Mouse (Mus musculus) liver, adult 2 months (tissue): Measurements from ENCODE around the gene Cldn15. TPM values are rescaled to one million over a fixed set of nuclear protein-coding genes. Genes with fewer than 3 reads are reported as not detected.
A peak's percentile ranks its signal among the peaks of the same experiment; 100 is the strongest.

Experiments used
- DNase-seq: peaks from one replicate; pipeline ENCODE4 v3.0.0-alpha.2; 2011; ENCODE audit warnings: low read depth, low spot score; ENCODE audit errors: extremely low read depth
- H3K27ac ChIP-seq: fragments of 200-500 bp; replicated peaks from 2 replicates; pipeline ENCODE4 v1.5.1; 2012; ENCODE audit warnings: low read depth, mild to moderate bottlenecking, control low read depth, inconsistent platforms, low read length; ENCODE audit not compliant: insufficient read depth
- H3K27me3 ChIP-seq: fragments of 200-500 bp; 2 replicates; pipeline ENCODE4 v1.6.1; 2012; ENCODE audit warnings: mild to moderate bottlenecking, moderate library complexity, low read length, inconsistent platforms; ENCODE audit not compliant: control insufficient read depth, insufficient read depth
- H3K36me3 ChIP-seq: fragments of 200-500 bp; 2 replicates; pipeline ENCODE4 v1.6.1; 2012; ENCODE audit warnings: low read length, inconsistent platforms; ENCODE audit not compliant: control insufficient read depth, insufficient read depth
- H3K4me1 ChIP-seq: fragments of 200-500 bp; 2 replicates; pipeline ENCODE4 v1.6.1; 2011; ENCODE audit warnings: low read length; ENCODE audit not compliant: control insufficient read depth, insufficient read depth
- H3K4me3 ChIP-seq: fragments of 200-500 bp; 2 replicates; pipeline ENCODE4 v1.5.1; 2011; ENCODE audit warnings: low read depth, mild to moderate bottlenecking, control low read depth, low read length, moderate library complexity; ENCODE audit not compliant: insufficient read depth
- H3K79me2 ChIP-seq: fragments of 200-500 bp; 2 replicates; pipeline ENCODE4 v1.6.1; 2012; ENCODE audit warnings: inconsistent platforms, mild to moderate bottlenecking, low read length, moderate library complexity; ENCODE audit not compliant: control insufficient read depth, insufficient read depth
- H3K9ac ChIP-seq: fragments of 200-500 bp; 2 replicates; pipeline ENCODE4 v1.6.1; 2012; ENCODE audit warnings: low read depth, mild to moderate bottlenecking, control low read depth, inconsistent platforms, low read length
- CTCF ChIP-seq: fragments of 200-500 bp; IDR thresholded peaks from 2 replicates; pipeline ENCODE4 v1.5.1; 2011; ENCODE audit warnings: low read depth, low read length, control low read depth
- POLR2A ChIP-seq: fragments of 200-500 bp; IDR thresholded peaks from 2 replicates; pipeline ENCODE4 v1.6.1; 2011; ENCODE audit warnings: low read length, control low read depth; ENCODE audit not compliant: insufficient read depth; ENCODE audit errors: extremely low read depth
- WGBS: fragments of 180-500 bp; shearing (Covaris S2); methylation state at CpG from one replicate; pipeline ENCODE4 v1.1.7; 2018; 5-methylcytosine and 5-hydroxymethylcytosine counted together
- polyA plus RNA-seq: library from polyadenylated mRNA; depleted of rRNA; stranded (reverse); fragments of >200 nt; gene quantifications from 2 replicates; pipeline ENCODE4 v1.2.3, GENCODE M21; 2012
- total RNA-seq: library from RNA; depleted of rRNA; stranded (reverse); fragments of >200 nt; gene quantifications from 2 replicates; pipeline ENCODE4 v1.2.3, GENCODE M21; 2014

The Cldn15 gene
- total and polyA plus RNA-seq, 2 experiments: 0.46 to 0.81 TPM

GRCm38 (mm10) chr5:136965210-136965609 is 1.2 kb upstream of the Cldn15 start:
- TF ChIP-seq POLR2A (no peak), CTCF (no peak)
- no peaks in the 10 kb centered on the region for H3K27me3 ChIP-seq
- DNase-seq: no peak
- 69% methylated on average over 9 of the region's 9 CpGs for WGBS
- H3K4me1 ChIP-seq: peaks cover 8% of the 10 kb centered on the region; the same call in 1 of the 2 replicates
- no peak overlapping the region for H3K9ac ChIP-seq
- 0 out of 2 replicates have a peak, but pooled peaks cover 4% of the 10 kb centered on the region for H3K79me2 ChIP-seq
- no peak overlapping the region for H3K4me3 ChIP-seq
- H3K36me3 ChIP-seq: peaks cover 2% of the 10 kb centered on the region; the same call in 1 of the 2 replicates
- no peak overlapping the region for H3K27ac ChIP-seq

GRCm38 (mm10) chr5:136965686-136966085 is 730 bp upstream of the Cldn15 start:
- 77% methylated on average over 8 of the region's 8 CpGs for WGBS
- H3K27me3 ChIP-seq: no peaks in the 10 kb centered on the region
- H3K9ac ChIP-seq: no peak overlapping the region
- 0 out of 2 replicates have a peak, but pooled peaks cover 1% of the 10 kb centered on the region for H3K79me2 ChIP-seq
- H3K27ac ChIP-seq: peak overlapping the region; percentile 45
- no peak for TF ChIP-seq CTCF
- TF ChIP-seq POLR2A: no peak
- H3K4me3 ChIP-seq: no peak overlapping the region
- DNase-seq: peak; percentile 20
- peaks cover 8% of the 10 kb centered on the region; the same call in 1 of the 2 replicates for H3K4me1 ChIP-seq
- H3K36me3 ChIP-seq: peaks cover 2% of the 10 kb centered on the region; the same call in 1 of the 2 replicates

- Histone ChIP-seq H3K4me1 (peaks cover 8% of the 10 kb centered on the region; the same call in 1 of the 2 replicates), H3K36me3 (peaks cover 2% of the 10 kb centered on the region; the same call in 1 of the 2 replicates), H3K9ac (no peak overlapping the region), H3K4me3 (no peak overlapping the region), H3K27me3 (no peaks in the 10 kb centered on the region), H3K79me2 (no peaks in the 10 kb centered on the region), H3K27ac (peak overlapping the region; percentile 18)
- TF ChIP-seq POLR2A (no peak), CTCF (no peak)
- DNase-seq: no peak
- 80% methylated on average over 4 of the region's 4 CpGs for WGBS
Observed at GRCm38 (mm10) chr5:136966861-136967455, 542 bp downstream of the Cldn15 start.

GRCm38 (mm10) chr5:136967592-136967991 is 1.2 kb downstream of the Cldn15 start:
- no peaks in the 10 kb centered on the region for H3K27me3 ChIP-seq
- WGBS: 54% methylated on average over 10 of the region's 10 CpGs
- H3K4me1 ChIP-seq: peaks cover 8% of the 10 kb centered on the region; the same call in 1 of the 2 replicates
- H3K36me3 ChIP-seq: peaks cover 2% of the 10 kb centered on the region; the same call in 1 of the 2 replicates
- no peak overlapping the region for H3K27ac ChIP-seq
- no peak for TF ChIP-seq CTCF
- no peak for TF ChIP-seq POLR2A
- H3K79me2 ChIP-seq: no peaks in the 10 kb centered on the region
- no peak for DNase-seq
- no peak overlapping the region for H3K9ac ChIP-seq
- no peak overlapping the region for H3K4me3 ChIP-seq

GRCm38 (mm10) chr5:136970703-136971102 is 4.3 kb downstream of the Cldn15 start:
- H3K79me2 ChIP-seq: no peaks in the 10 kb centered on the region
- H3K4me1 ChIP-seq: no peaks in the 10 kb centered on the region
- H3K27ac ChIP-seq: no peak overlapping the region
- H3K27me3 ChIP-seq: no peaks in the 10 kb centered on the region
- TF ChIP-seq POLR2A (no peak), CTCF (peak; percentile 91)
- WGBS: 57% methylated on average over 1 of the region's 1 CpGs
- H3K4me3 ChIP-seq: no peak overlapping the region
- no peaks in the 10 kb centered on the region for H3K36me3 ChIP-seq
- DNase-seq: peak; percentile 58
- H3K9ac ChIP-seq: no peak overlapping the region

GRCm38 (mm10) chr5:136973670-136974069 is 7.3 kb downstream of the Cldn15 start:
- no peaks in the 10 kb centered on the region for H3K36me3 ChIP-seq
- WGBS: 55% methylated on average over 8 of the region's 8 CpGs
- no peaks in the 10 kb centered on the region for H3K79me2 ChIP-seq
- H3K27me3 ChIP-seq: no peaks in the 10 kb centered on the region
- DNase-seq: no peak
- TF ChIP-seq CTCF (no peak), POLR2A (no peak)
- H3K9ac ChIP-seq: no peak overlapping the region
- no peak overlapping the region for H3K27ac ChIP-seq
- no peaks in the 10 kb centered on the region for H3K4me1 ChIP-seq
- no peak overlapping the region for H3K4me3 ChIP-seq
